Mouse (Mus musculus) forebrain, embryonic 12.5 days (tissue): ENCODE measurements at regions not wholly inside any gene's neighbourhood (a gene's known extent, or its start where the extent isn't known, plus 50 kb on each side); places are given as distances from the start of the nearest gene placed in this dataset.

Source experiments
- ATAC-seq: fragments of 200-750 bp; cut with Nextera tagmentation; 2 replicates; pipeline ENCODE4 v1.8.0; 2017; ENCODE audit warnings: moderate TSS enrichment; ENCODE audit not compliant: low FRiP score
- H3K27ac ChIP-seq: fragments of 300-500 bp; sonication (generic); 2 replicates; pipeline ENCODE4 v1.5.1; 2016; ENCODE audit warnings: mild to moderate bottlenecking
- H3K27me3 ChIP-seq: fragments of 300-500 bp; sonication (generic); 2 replicates; pipeline ENCODE4 v1.6.1; 2016; ENCODE audit warnings: mild to moderate bottlenecking
- H3K36me3 ChIP-seq: fragments of 300-500 bp; sonication (generic); replicated peaks from 2 replicates; pipeline ENCODE4 v1.6.1; 2016; ENCODE audit warnings: mild to moderate bottlenecking
- H3K4me1 ChIP-seq: fragments of 300-500 bp; sonication (generic); 2 replicates; pipeline ENCODE4 v1.6.1; 2016
- H3K4me2 ChIP-seq: fragments of 300-500 bp; sonication (generic); 2 replicates; pipeline ENCODE4 v1.6.1; 2016; ENCODE audit warnings: mild to moderate bottlenecking, moderate library complexity
- H3K4me3 ChIP-seq: fragments of 300-500 bp; sonication (generic); replicated peaks from 2 replicates; pipeline ENCODE4 v1.5.1; 2016; ENCODE audit warnings: mild to moderate bottlenecking
- H3K9ac ChIP-seq: fragments of 300-500 bp; sonication (generic); 2 replicates; pipeline ENCODE4 v1.6.1; 2016; ENCODE audit warnings: mild to moderate bottlenecking
- H3K9me3 ChIP-seq: fragments of 300-500 bp; sonication (generic); 2 replicates; pipeline ENCODE4 v1.6.1; 2016
- WGBS: fragments of 180-500 bp; shearing (Covaris S2); methylation state at CpG from one replicate; pipeline ENCODE4 v1.1.7; 2016; 5-methylcytosine and 5-hydroxymethylcytosine counted together

DNA sequence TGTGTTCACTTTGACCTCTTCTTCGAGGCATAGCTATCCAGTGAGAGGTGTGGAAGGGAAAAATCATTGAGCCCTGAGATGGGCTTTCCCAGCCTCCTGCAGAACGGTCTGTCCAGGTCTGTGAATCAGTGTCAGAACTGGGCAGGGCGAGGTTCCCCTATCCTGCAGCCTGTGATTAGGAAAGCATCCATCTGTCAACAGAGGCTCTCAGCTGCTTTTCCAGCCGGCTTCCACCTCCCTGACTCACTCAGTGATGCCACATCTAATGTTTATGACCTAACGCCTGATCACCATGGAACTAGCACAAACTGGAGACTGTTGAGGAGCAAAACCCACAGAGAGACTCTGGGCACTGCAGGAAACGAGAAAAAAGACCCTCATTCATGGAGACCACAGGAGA, 148.1 kb upstream of the Ccn2 start:
- no peak overlapping the region for H3K4me2 ChIP-seq
- no peaks in the 10 kb centered on the region for H3K9me3 ChIP-seq
- H3K4me1 ChIP-seq = no peaks in the 10 kb centered on the region
- H3K36me3 ChIP-seq = no peaks in the 10 kb centered on the region
- 87% methylated on average over 6 of the region's 6 CpGs for WGBS
- no peaks in the 10 kb centered on the region for H3K27me3 ChIP-seq
- H3K4me3 ChIP-seq = no peak overlapping the region
- no peak overlapping the region for H3K9ac ChIP-seq
- H3K27ac ChIP-seq = no peak overlapping the region
- ATAC-seq = no peak

GRCm38 (mm10) chr10:24448001-24448561, 147.2 kb upstream of the Ccn2 start:
- 84% methylated on average over 9 of the region's 9 CpGs for WGBS
- Histone ChIP-seq H3K27me3 (no peaks in the 10 kb centered on the region), H3K4me1 (no peaks in the 10 kb centered on the region), H3K4me3 (no peak overlapping the region), H3K4me2 (no peak overlapping the region), H3K9me3 (no peaks in the 10 kb centered on the region), H3K36me3 (no peaks in the 10 kb centered on the region), H3K27ac (no peak overlapping the region), H3K9ac (no peak overlapping the region)
- ATAC-seq = no peak

DNA sequence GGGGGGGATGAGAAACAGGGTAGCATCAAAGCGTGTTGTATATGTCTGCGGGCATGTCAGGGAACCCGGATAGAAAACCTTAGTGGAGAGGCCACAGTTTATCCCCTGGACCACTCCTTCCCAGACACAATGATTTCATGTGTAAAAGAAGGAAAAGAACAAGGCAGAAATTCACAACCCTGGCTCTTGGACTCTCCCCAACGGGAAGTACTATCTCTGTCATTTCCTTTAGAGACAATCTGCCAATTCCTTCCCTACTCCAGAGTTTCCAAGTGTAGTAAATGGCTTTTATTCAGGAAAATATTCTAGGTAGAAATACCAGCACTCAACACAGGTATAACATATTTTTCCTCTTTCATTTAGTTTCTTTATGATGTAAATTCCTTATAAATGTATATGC, 141.7 kb upstream of the Ccn2 start:
- H3K36me3 ChIP-seq = no peaks in the 10 kb centered on the region
- no peaks in the 10 kb centered on the region for H3K27me3 ChIP-seq
- ATAC-seq = no peak
- H3K4me2 ChIP-seq = no peak overlapping the region
- H3K4me3 ChIP-seq = no peak overlapping the region
- H3K9ac ChIP-seq = no peak overlapping the region
- H3K4me1 ChIP-seq = no peaks in the 10 kb centered on the region
- WGBS = 94% methylated on average over 4 of the region's 4 CpGs
- H3K27ac ChIP-seq = no peak overlapping the region
- H3K9me3 ChIP-seq = no peaks in the 10 kb centered on the region

DNA sequence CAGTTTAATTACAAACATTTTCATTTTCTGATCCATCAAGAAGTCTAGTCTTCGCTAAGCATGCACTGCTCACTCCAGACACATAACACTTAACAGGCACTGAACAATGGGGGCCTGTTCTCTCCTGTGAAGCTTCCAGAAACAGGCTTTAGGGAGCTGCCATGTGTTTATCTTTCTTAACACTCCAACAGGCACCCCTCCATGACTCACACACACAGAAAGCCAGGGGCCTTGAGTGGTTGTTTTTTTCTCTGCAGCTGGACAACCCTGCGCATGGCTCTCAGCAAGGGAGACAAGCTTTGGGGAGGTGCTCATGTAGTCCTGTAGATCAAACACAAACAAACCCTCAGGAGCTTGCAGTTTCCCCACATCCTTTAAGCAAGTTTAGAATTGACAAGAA, 136.6 kb upstream of the Ccn2 start:
- no peak for ATAC-seq
- no peaks in the 10 kb centered on the region for H3K9me3 ChIP-seq
- no peaks in the 10 kb centered on the region for H3K4me1 ChIP-seq
- no peak overlapping the region for H3K4me3 ChIP-seq
- WGBS = 64% methylated on average over 2 of the region's 2 CpGs
- H3K9ac ChIP-seq = no peak overlapping the region
- no peak overlapping the region for H3K27ac ChIP-seq
- no peaks in the 10 kb centered on the region for H3K36me3 ChIP-seq
- no peak overlapping the region for H3K4me2 ChIP-seq
- H3K27me3 ChIP-seq = no peaks in the 10 kb centered on the region

DNA sequence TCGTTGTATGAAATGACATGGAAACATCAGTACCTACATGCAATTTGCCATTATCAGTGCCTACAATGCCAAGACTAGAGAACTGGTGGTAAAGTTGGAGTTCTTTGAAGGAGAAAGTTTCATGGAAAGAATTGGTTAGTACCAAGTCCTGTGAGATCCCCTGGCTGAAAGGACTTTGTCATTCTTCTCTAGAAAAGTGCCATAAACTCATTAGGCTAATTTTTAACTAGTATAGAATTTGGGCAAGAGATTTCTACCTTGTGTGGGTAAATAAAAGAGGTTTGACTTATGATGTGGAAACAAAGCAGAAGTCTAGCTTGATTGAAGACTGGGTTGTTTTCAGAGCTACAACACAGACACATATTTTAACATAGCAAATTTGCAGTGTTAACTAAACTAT, 131.4 kb upstream of the Ccn2 start:
- H3K4me3 ChIP-seq = no peak overlapping the region
- H3K36me3 ChIP-seq = no peaks in the 10 kb centered on the region
- no peak for ATAC-seq
- no peak overlapping the region for H3K4me2 ChIP-seq
- H3K4me1 ChIP-seq = no peaks in the 10 kb centered on the region
- no peaks in the 10 kb centered on the region for H3K9me3 ChIP-seq
- 92% methylated on average over 1 of the region's 1 CpGs for WGBS
- no peak overlapping the region for H3K9ac ChIP-seq
- H3K27ac ChIP-seq = no peak overlapping the region
- no peaks in the 10 kb centered on the region for H3K27me3 ChIP-seq

- Histone ChIP-seq H3K27ac (no peak overlapping the region), H3K9me3 (no peaks in the 10 kb centered on the region), H3K4me3 (no peak overlapping the region), H3K36me3 (no peaks in the 10 kb centered on the region), H3K27me3 (no peaks in the 10 kb centered on the region), H3K4me1 (no peaks in the 10 kb centered on the region), H3K4me2 (no peak overlapping the region), H3K9ac (no peak overlapping the region)
- ATAC-seq = no peak
- 84% methylated on average over 3 of the region's 3 CpGs for WGBS
Observed at GRCm38 (mm10) chr10:24464377-24464776, 130.9 kb upstream of the Ccn2 start.

- Histone ChIP-seq H3K9me3 (no peaks in the 10 kb centered on the region), H3K27me3 (no peaks in the 10 kb centered on the region), H3K4me3 (no peak overlapping the region), H3K27ac (no peak overlapping the region), H3K9ac (no peak overlapping the region), H3K4me2 (no peak overlapping the region), H3K4me1 (no peaks in the 10 kb centered on the region), H3K36me3 (no peaks in the 10 kb centered on the region)
- 89% methylated on average over 1 of the region's 1 CpGs for WGBS
- ATAC-seq = no peak
Observed at GRCm38 (mm10) chr10:24469741-24470140, 125.5 kb upstream of the Ccn2 start.

GRCm38 (mm10) chr10:24471521-24471920, 123.7 kb upstream of the Ccn2 start:
- H3K9ac ChIP-seq = no peak overlapping the region
- H3K4me2 ChIP-seq = no peak overlapping the region
- H3K27ac ChIP-seq = no peak overlapping the region
- WGBS = 88% methylated on average over 2 of the region's 2 CpGs
- H3K36me3 ChIP-seq = no peaks in the 10 kb centered on the region
- ATAC-seq = no peak
- H3K4me1 ChIP-seq = no peaks in the 10 kb centered on the region
- no peaks in the 10 kb centered on the region for H3K9me3 ChIP-seq
- no peaks in the 10 kb centered on the region for H3K27me3 ChIP-seq
- H3K4me3 ChIP-seq = no peak overlapping the region

- Histone ChIP-seq H3K4me2 (no peak overlapping the region), H3K4me1 (no peaks in the 10 kb centered on the region), H3K27ac (no peak overlapping the region), H3K27me3 (no peaks in the 10 kb centered on the region), H3K4me3 (no peak overlapping the region), H3K9me3 (no peaks in the 10 kb centered on the region), H3K9ac (no peak overlapping the region), H3K36me3 (no peaks in the 10 kb centered on the region)
- ATAC-seq = no peak
Observed at GRCm38 (mm10) chr10:24476288-24476687, 119.0 kb upstream of the Ccn2 start.

DNA sequence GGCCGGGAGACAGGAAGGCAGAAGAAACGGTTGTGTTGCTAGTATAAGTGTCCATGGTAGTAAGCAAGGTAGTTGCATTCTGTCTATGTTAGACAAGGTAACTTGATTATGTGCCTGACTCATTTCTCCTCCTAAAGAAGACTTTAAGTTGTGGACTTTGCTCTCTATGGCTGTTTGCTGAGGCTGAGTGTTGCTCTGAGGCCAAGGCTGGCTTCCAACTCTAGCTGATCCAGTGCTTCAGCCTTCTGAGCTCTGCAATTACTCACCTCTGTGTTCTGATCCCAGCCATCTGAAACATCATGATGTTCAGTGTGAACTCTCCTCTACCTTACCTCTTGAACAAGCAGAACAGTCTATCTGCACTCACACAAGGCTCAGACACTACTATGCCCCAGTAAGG, 116.7 kb upstream of the Ccn2 start:
- H3K4me2 ChIP-seq = no peak overlapping the region
- no peaks in the 10 kb centered on the region for H3K36me3 ChIP-seq
- H3K4me3 ChIP-seq = no peak overlapping the region
- H3K27ac ChIP-seq = no peak overlapping the region
- H3K27me3 ChIP-seq = no peaks in the 10 kb centered on the region
- ATAC-seq = no peak
- H3K9ac ChIP-seq = no peak overlapping the region
- no peaks in the 10 kb centered on the region for H3K4me1 ChIP-seq
- 92% methylated on average over 2 of the region's 2 CpGs for WGBS
- no peaks in the 10 kb centered on the region for H3K9me3 ChIP-seq

- Histone ChIP-seq H3K4me1 (no peaks in the 10 kb centered on the region), H3K9ac (no peak overlapping the region), H3K4me3 (no peak overlapping the region), H3K36me3 (no peaks in the 10 kb centered on the region), H3K27me3 (no peaks in the 10 kb centered on the region), H3K27ac (no peak overlapping the region), H3K9me3 (no peaks in the 10 kb centered on the region), H3K4me2 (no peak overlapping the region)
- no peak for ATAC-seq
- 85% methylated on average over 11 of the region's 11 CpGs for WGBS
Observed at GRCm38 (mm10) chr10:24479148-24479547, 116.1 kb upstream of the Ccn2 start.

DNA sequence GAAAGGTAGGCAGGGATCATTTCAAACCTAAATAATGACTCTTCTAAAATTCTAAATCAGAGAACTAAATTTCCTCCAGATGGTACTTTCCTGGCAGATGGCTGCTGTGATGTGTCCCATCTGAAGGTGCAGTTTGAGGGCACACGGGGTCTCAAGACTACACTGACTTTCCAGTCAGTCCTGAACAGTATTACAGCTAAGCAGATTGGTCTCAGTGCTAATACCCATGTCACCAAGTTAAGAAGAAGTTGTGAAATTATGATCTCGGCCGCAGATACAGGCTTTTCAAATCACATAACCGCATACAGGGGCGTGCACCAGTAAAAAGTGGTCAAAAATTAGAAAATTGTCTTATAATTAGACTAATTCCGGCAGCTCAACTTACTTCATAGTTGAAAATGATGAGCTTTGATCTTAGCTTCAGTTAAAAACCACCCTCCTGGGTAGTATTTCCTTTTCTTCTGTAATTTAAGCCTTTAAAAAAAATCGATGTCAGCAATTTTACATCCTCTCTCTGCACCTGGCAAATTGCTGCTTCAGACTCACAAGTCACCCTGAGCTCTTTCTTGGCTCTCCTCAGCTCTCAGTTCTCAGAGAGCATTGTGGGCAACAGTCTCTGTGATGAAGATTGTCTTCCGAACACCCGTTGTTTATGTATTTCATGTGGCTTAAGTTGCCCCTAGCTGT, 113.2 kb upstream of the Ccn2 start:
- no peak overlapping the region for H3K4me3 ChIP-seq
- no peaks in the 10 kb centered on the region for H3K27me3 ChIP-seq
- no peak overlapping the region for H3K4me2 ChIP-seq
- ATAC-seq = no peak
- 85% methylated on average over 9 of the region's 9 CpGs for WGBS
- no peak overlapping the region for H3K9ac ChIP-seq
- no peaks in the 10 kb centered on the region for H3K36me3 ChIP-seq
- H3K4me1 ChIP-seq = peaks cover 2% of the 10 kb centered on the region; the same call in 1 of the 2 replicates
- H3K9me3 ChIP-seq = no peaks in the 10 kb centered on the region
- H3K27ac ChIP-seq = no peak overlapping the region

- WGBS = 86% methylated on average over 3 of the region's 3 CpGs
- peaks cover 2% of the 10 kb centered on the region; the same call in 1 of the 2 replicates for H3K4me1 ChIP-seq
- H3K27ac ChIP-seq = no peak overlapping the region
- no peak for ATAC-seq
- no peak overlapping the region for H3K4me3 ChIP-seq
- H3K9ac ChIP-seq = no peak overlapping the region
- H3K27me3 ChIP-seq = no peaks in the 10 kb centered on the region
- H3K36me3 ChIP-seq = no peaks in the 10 kb centered on the region
- no peak overlapping the region for H3K4me2 ChIP-seq
- no peaks in the 10 kb centered on the region for H3K9me3 ChIP-seq
Observed at GRCm38 (mm10) chr10:24483053-24483452, 112.2 kb upstream of the Ccn2 start.
